Mouse (Mus musculus): ENCODE measurements around the gene G3bp1. TPM values are rescaled to one million over a fixed set of nuclear protein-coding genes. Genes with fewer than 3 reads are reported as not detected.

G3bp1 gene
- polyA plus RNA-seq, 1 experiment from 2014 or later = 61.7 TPM

DNA sequence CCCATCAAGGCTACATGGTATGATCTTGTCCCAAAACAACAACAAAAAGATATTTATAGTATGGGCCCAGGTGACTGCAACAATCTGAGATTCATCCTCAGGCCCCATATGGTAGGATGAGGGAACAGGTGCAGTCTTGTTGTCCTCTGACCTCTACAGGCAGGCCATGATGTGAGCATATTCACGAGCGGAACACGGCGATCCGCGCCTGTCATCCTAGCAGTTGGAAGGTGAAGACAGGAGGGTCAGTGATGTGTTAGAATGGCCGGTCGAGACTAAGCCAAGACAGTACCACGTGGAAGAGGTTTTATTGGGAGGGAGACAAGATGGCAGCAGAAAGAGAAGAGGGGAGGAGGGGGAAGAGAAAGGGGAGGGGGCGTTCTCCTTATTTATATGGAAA, 4.8 kb upstream of the G3bp1 start:
- H3K4me2 ChIP-seq = no peak overlapping the region
- no peak for ATAC-seq (ENCODE audit: insufficient read depth)
- no peak overlapping the region for H3K27ac ChIP-seq (replicated peaks)
- H3K9ac ChIP-seq = no peak overlapping the region
- 78% methylated on average over 10 of the region's 10 CpGs for WGBS (ENCODE audit: insufficient replicate concordance)
- H3K9me3 ChIP-seq (replicated peaks) = no peaks in the 10 kb centered on the region
- no peak overlapping the region for H3K4me3 ChIP-seq (replicated peaks)
- no peaks in the 10 kb centered on the region for H3K27me3 ChIP-seq
- peaks cover 34% of the 10 kb centered on the region for H3K4me1 ChIP-seq (replicated peaks)
- H3K36me3 ChIP-seq (replicated peaks) = no peaks in the 10 kb centered on the region

DNA sequence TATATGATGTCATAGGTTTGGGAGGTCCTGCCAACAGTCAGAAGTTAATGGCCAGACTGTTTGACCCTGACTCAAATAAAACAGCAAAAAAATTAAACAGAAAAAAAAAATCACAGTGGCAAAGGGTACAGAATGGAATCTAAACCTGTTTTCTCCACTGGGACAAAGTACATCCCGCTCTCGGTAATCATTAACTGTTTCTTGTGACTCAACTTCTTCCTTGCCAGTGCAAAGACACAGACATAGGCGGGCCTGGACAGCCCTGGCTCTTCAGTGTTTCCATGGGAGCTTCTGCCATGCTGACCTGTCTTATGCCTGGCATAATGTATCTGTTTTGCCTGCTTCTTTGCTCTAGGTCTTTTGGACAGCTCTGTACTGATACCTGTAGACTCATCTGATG, 4.3 kb upstream of the G3bp1 start:
- Histone ChIP-seq H3K4me3 (replicated peaks) (no peak overlapping the region), H3K9me3 (replicated peaks) (no peaks in the 10 kb centered on the region), H3K27me3 (no peaks in the 10 kb centered on the region), H3K9ac (no peak overlapping the region), H3K36me3 (replicated peaks) (no peaks in the 10 kb centered on the region), H3K4me1 (replicated peaks) (peaks cover 29% of the 10 kb centered on the region), H3K27ac (replicated peaks) (peak overlapping the region; percentile 48; the same call in 1 of the 2 replicates), H3K4me2 (0 out of 2 replicates have a peak overlapping the region, but pooled peaks have one; percentile 21)
- WGBS (ENCODE audit: insufficient replicate concordance) = 70% methylated on average over 3 of the region's 3 CpGs
- no peak for ATAC-seq (ENCODE audit: insufficient read depth)

DNA sequence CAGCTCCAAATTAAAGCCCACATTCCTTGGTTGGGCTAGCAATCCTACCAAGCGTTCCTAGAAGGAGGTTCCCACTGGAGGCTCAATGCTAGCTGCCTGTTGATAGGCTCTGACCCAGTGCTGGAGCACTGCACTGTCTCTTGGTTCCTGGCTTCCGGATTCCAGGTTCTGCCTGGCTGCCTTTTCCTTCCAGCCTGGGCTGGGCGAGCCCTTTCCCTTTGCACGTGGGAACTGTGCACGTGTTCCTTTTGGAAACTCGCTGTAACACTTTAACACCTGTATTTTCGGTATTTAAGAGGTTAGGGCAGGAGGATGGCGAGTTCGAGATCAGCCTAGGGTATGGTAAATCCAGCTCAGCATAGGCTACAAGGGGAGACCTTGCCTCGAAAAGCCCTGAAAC, 1.5 kb upstream of the G3bp1 start:
- H3K27ac ChIP-seq (replicated peaks) = peak overlapping the region; percentile 94
- peak overlapping the region; percentile 82 for H3K9ac ChIP-seq
- no peak for ATAC-seq (ENCODE audit: insufficient read depth)
- 0 out of 2 replicates have a peak, but pooled peaks cover 10% of the 10 kb centered on the region for H3K36me3 ChIP-seq (replicated peaks)
- peak overlapping the region; percentile 88 for H3K4me3 ChIP-seq (replicated peaks)
- H3K4me2 ChIP-seq = peak overlapping the region; percentile 94
- no peaks in the 10 kb centered on the region for H3K27me3 ChIP-seq
- H3K4me1 ChIP-seq (replicated peaks) = peaks cover 37% of the 10 kb centered on the region
- 62% methylated on average over 10 of the region's 10 CpGs for WGBS (ENCODE audit: insufficient replicate concordance)
- H3K9me3 ChIP-seq (replicated peaks) = no peaks in the 10 kb centered on the region

DNA sequence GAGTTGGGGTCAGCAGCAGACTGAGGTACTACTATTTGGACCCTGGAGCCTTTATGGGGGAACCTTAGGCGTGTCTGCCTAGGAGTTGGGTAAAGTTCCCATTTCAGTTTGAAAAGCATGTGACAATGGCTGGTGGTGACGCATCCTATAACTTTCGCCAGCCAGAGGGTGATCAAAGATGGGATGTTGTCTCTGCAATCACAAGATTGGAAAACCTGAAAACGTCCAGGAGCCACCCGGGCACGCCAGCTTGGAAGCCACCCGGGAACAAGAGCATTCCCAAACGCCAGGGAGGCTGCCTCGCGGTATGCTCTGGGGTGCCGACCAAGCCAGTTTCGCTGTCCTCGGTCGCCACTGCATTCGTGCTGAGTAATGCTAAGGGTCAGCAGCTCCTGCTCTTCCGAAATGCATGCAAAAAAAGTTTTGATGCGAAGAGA, 856 bp upstream of the G3bp1 start:
- 1% methylated on average over 17 of the region's 17 CpGs for WGBS (ENCODE audit: insufficient replicate concordance)
- Histone ChIP-seq H3K9ac (peak overlapping the region; percentile 82), H3K27ac (replicated peaks) (peak overlapping the region; percentile 94), H3K4me1 (replicated peaks) (peaks cover 42% of the 10 kb centered on the region), H3K9me3 (replicated peaks) (no peaks in the 10 kb centered on the region), H3K27me3 (no peaks in the 10 kb centered on the region), H3K36me3 (replicated peaks) (0 out of 2 replicates have a peak, but pooled peaks cover 13% of the 10 kb centered on the region), H3K4me3 (replicated peaks) (peak overlapping the region; percentile 88), H3K4me2 (peak overlapping the region; percentile 94)
- ATAC-seq (ENCODE audit: insufficient read depth) = peak; percentile 22; the same call in 1 of the 2 replicates

DNA sequence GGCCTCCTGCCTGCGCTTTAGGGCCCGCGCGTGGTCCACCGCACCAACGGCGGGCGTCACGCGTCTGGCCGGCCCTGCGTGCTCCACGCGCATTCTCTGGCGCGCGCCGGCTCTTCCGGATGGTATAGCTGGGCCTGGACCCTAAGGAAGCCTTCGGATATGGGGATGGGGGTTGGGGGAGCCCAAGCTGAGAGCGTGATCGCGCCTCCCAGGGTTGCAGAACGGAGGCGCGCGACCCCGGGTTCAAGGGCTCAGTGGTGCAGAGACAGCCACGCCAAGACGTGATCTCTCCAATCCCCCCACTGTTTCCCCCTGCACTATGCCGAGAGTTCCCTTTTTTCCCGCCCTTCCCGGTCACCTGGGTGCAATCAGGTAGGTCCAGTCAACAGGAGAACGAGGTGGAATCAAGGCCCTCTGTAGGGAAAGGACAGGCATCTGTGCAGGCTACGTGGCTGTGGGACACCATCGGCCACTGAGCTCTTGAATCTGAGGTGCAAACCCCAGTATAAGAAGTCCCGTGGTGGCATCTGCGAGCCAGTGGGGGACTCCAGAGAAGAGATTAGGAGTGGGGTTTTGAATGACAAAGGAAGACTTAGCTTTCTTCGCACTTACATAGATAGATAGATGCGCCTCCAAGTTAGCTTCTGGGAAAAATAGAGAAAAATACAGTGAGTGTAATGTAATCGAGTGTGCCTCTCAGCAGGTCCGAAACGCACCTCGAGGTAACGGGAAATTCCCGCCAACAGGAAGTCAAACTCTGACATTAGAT, 622 bp downstream of the G3bp1 start:
- Histone ChIP-seq H3K27ac (replicated peaks) (peak overlapping the region; percentile 94), H3K27me3 (no peaks in the 10 kb centered on the region), H3K4me2 (peak overlapping the region; percentile 94), H3K36me3 (replicated peaks) (0 out of 2 replicates have a peak, but pooled peaks cover 21% of the 10 kb centered on the region), H3K4me3 (replicated peaks) (peak overlapping the region; percentile 88), H3K9ac (peak overlapping the region; percentile 84), H3K4me1 (replicated peaks) (peaks cover 54% of the 10 kb centered on the region), H3K9me3 (replicated peaks) (no peaks in the 10 kb centered on the region)
- no peak for ATAC-seq (ENCODE audit: insufficient read depth)
- WGBS (ENCODE audit: insufficient replicate concordance) = under 1% methylated on average over 46 of the region's 46 CpGs

DNA sequence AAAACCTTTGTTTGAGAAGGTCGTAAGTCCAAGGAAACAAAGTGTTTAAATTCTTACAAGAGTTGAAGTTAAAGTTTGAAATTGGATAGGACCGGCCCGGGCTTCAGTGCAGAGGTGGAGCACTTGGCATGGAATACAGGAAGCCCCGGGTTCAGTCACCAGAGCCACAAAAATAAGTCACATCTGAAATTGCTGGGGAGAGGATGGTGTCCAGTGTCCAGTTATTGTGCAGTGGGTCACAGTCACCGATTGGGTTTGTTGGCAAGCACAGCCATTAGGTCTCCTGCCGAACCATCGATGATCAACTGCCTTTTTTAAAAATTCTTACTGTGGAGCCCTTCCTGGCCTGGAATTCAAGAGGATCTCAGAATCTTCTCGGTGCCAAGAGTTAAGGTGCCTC, 1.3 kb downstream of the G3bp1 start:
- Histone ChIP-seq H3K4me3 (replicated peaks) (peak overlapping the region; percentile 88), H3K27me3 (no peaks in the 10 kb centered on the region), H3K27ac (replicated peaks) (peak overlapping the region; percentile 94), H3K9me3 (replicated peaks) (no peaks in the 10 kb centered on the region), H3K4me1 (replicated peaks) (peaks cover 54% of the 10 kb centered on the region), H3K4me2 (peak overlapping the region; percentile 94), H3K36me3 (replicated peaks) (0 out of 2 replicates have a peak, but pooled peaks cover 21% of the 10 kb centered on the region), H3K9ac (peak overlapping the region; percentile 84)
- 15% methylated on average over 8 of the region's 8 CpGs for WGBS (ENCODE audit: insufficient replicate concordance)
- no peak for ATAC-seq (ENCODE audit: insufficient read depth)

DNA sequence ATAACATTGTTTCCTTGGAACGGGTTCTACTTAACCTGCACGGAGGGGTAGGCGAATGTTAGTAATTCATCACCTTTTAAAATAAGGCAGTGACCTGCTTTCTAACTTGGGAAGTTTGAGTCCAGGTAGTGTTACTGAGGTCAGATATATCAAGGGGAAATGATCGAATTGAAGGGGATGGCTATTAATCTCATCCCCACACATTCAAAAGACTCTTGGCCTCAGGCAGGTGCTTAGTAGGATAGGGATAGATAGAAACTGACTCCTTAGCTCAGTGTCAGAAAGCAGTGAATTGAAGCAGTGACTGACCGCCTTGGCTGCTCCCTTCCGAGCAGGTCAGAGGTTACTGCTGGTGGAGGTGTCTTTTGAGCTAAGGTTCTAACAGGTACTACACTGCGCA, 2.0 kb downstream of the G3bp1 start:
- WGBS (ENCODE audit: insufficient replicate concordance) = 51% methylated on average over 7 of the region's 7 CpGs

DNA sequence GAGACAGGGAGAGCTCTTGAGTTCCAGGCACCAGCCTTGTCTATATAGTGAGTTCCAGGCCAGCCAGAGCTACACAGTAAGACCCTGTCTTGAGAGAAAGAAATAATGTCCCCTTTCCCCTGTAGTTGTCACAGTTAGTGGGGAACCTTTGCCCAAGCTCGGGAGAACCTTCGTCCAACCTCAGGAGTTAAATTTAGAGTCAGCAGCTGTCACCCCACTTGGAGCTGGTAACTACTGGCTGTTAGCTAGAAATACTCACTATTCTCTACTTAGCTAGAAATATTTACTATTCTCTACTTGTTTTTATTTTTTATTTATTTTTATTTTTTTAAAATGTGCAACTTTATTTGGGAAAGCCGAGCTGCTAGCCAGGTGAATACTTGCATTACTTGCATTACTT, 3.7 kb downstream of the G3bp1 start:
- 56% methylated on average over 3 of the region's 3 CpGs for WGBS (ENCODE audit: insufficient replicate concordance)
- H3K4me3 ChIP-seq (replicated peaks) = no peak overlapping the region; the same call in 1 of the 2 replicates
- peak overlapping the region; percentile 27; the same call in 1 of the 2 replicates for H3K4me2 ChIP-seq
- no peak overlapping the region for H3K9ac ChIP-seq
- H3K27ac ChIP-seq (replicated peaks) = no peak overlapping the region
- ATAC-seq (ENCODE audit: insufficient read depth) = no peak
- peaks cover 30% of the 10 kb centered on the region for H3K36me3 ChIP-seq (replicated peaks)
- no peaks in the 10 kb centered on the region for H3K9me3 ChIP-seq (replicated peaks)
- H3K4me1 ChIP-seq (replicated peaks) = peaks cover 62% of the 10 kb centered on the region
- H3K27me3 ChIP-seq = no peaks in the 10 kb centered on the region

More for the DNA sequence above, 2.0 kb downstream of the G3bp1 start:
- H3K9me3 ChIP-seq (replicated peaks) = no peaks in the 10 kb centered on the region
- peaks cover 21% of the 10 kb centered on the region; the same call in 1 of the 2 replicates for H3K36me3 ChIP-seq (replicated peaks)
- peak overlapping the region; percentile 88 for H3K4me3 ChIP-seq (replicated peaks)
- no peak for ATAC-seq (ENCODE audit: insufficient read depth)
- peak overlapping the region; percentile 84 for H3K9ac ChIP-seq
- no peaks in the 10 kb centered on the region for H3K27me3 ChIP-seq
- peak overlapping the region; percentile 94; the same call in 1 of the 2 replicates for H3K27ac ChIP-seq (replicated peaks)
- peak overlapping the region; percentile 94 for H3K4me2 ChIP-seq
- H3K4me1 ChIP-seq (replicated peaks) = peaks cover 59% of the 10 kb centered on the region

DNA sequence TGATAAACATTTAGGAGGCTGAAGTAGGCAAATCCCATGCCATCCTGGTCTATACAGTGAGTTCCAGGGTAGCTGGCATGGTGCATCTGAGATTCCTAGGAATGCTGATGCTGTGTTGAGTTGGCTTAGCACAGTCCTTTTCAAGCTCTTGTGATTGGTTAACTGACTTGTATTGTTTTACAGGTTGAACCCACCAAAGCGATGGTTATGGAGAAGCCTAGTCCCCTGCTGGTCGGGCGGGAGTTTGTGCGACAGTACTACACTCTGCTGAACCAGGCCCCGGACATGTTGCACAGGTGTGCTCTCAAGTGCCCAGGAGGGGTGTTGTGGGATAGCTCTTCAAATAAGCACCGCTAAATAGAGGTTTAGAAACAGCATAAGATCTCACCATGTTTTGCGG, 16.0 kb downstream of the G3bp1 start:
- no peaks in the 10 kb centered on the region for H3K9me3 ChIP-seq (replicated peaks)
- no peak for ATAC-seq (ENCODE audit: insufficient read depth)
- H3K9ac ChIP-seq = no peak overlapping the region
- H3K27ac ChIP-seq (replicated peaks) = no peak overlapping the region
- H3K4me1 ChIP-seq (replicated peaks) = no peaks in the 10 kb centered on the region; the same call in 1 of the 2 replicates
- H3K4me2 ChIP-seq = no peak overlapping the region
- peaks cover 89% of the 10 kb centered on the region for H3K36me3 ChIP-seq (replicated peaks)
- WGBS (ENCODE audit: insufficient replicate concordance) = 84% methylated on average over 7 of the region's 7 CpGs
- H3K4me3 ChIP-seq (replicated peaks) = no peak overlapping the region
- no peaks in the 10 kb centered on the region for H3K27me3 ChIP-seq

DNA sequence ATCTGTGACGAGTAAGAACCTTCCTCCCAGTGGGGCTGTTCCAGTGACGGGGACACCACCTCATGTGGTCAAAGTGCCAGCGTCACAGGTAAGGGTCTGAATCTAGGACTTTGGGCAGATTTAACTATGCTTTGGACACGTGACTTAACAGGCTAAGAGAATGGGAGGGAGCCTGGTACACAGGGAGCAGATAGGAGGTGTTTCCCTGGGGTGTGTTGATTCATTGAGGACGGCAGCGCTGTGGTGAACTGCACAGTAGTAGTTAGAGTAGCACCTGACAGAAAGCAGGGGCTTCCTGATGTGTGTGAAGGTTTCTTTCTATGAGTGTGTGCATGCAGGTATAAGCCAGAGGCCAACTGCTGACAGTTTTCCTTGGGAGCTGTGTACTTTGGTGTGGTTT, 26.7 kb downstream of the G3bp1 start:
- no peaks in the 10 kb centered on the region for H3K27me3 ChIP-seq
- no peak overlapping the region for H3K27ac ChIP-seq (replicated peaks)
- ATAC-seq (ENCODE audit: insufficient read depth) = no peak

DNA sequence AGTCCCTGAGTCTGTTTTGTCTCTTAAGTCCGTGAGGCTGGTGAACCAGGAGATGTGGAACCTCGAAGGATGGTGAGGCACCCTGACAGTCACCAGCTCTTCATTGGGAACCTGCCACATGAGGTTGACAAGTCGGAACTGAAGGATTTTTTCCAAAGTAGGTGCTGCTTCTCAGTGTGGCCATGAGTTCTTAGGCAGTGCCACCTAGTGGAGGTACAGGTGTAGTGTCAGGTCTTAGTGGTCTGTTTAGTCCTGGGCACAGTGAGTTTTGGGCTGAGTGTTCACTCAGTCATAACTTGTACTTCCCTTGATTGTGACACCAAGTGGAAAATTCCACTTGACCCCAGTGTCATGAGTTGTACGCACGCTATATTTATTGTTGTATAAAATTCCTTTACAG, 28.4 kb downstream of the G3bp1 start:
- no peak for ATAC-seq (ENCODE audit: insufficient read depth)
- H3K27me3 ChIP-seq = no peaks in the 10 kb centered on the region
- WGBS (ENCODE audit: insufficient replicate concordance) = 54% methylated on average over 5 of the region's 5 CpGs
- no peak overlapping the region for H3K27ac ChIP-seq (replicated peaks)
- H3K36me3 ChIP-seq (replicated peaks) = peaks cover 97% of the 10 kb centered on the region
- no peak overlapping the region for H3K9ac ChIP-seq
- H3K9me3 ChIP-seq (replicated peaks) = no peaks in the 10 kb centered on the region
- no peak overlapping the region for H3K4me2 ChIP-seq
- H3K4me1 ChIP-seq (replicated peaks) = no peaks in the 10 kb centered on the region
- H3K4me3 ChIP-seq (replicated peaks) = no peak overlapping the region

More for the DNA sequence above, 26.7 kb downstream of the G3bp1 start:
- H3K4me3 ChIP-seq (replicated peaks) = no peak overlapping the region
- no peak overlapping the region for H3K4me2 ChIP-seq
- WGBS (ENCODE audit: insufficient replicate concordance) = 75% methylated on average over 6 of the region's 6 CpGs
- H3K9me3 ChIP-seq (replicated peaks) = no peaks in the 10 kb centered on the region
- H3K36me3 ChIP-seq (replicated peaks) = peaks cover 97% of the 10 kb centered on the region
- no peak overlapping the region for H3K9ac ChIP-seq
- no peaks in the 10 kb centered on the region for H3K4me1 ChIP-seq (replicated peaks)

Measured in liver, embryonic 15.5 days (tissue).